Mouse (Mus musculus) monocyte, adult 5-6 weeks (primary cell): ENCODE data around the gene Eif4g3. TPM values are rescaled to one million over a fixed set of nuclear protein-coding genes. Genes with fewer than 3 reads are reported as not detected.

Experiments used
- ATAC-seq: fragments of 153-309, 156-312 bp; replicated peaks from 2 replicates; pipeline ENCODE4 v1.8.0; 2017; ENCODE audit warnings: mild to moderate bottlenecking; ENCODE audit not compliant: low TSS enrichment, insufficient number of reproducible peaks, severe bottlenecking, poor library complexity, low FRiP score
- total RNA-seq: library from RNA; stranded (forward); fragments of 200-1000, 200-491, 200-594 nt; gene quantifications from 3 replicates; pipeline ENCODE4 v1.2.3, GENCODE M21; 2017

The Eif4g3 gene
- total RNA-seq, 1 experiment from 2014 or later: 94.4 TPM

DNA sequence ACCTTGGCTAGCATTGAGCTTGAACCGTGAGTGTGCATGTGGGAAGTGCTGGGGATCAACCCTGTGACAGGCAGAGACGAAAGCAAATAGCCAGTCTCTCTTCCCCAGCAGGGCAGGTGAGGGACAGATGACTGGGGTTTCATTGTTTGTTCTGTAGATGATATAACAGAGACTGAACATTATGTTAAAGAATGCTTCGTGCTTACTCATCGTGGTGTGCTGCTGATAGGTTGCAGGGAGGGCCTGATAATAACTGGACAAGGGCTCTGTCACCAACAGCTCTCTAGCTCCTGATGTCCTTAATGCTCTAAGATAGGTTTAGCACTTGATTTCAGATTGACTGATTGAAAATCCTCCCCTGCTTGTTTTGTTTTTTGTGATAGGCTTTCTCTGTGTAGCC, 23.1 kb downstream of the Eif4g3 start:
- no peak for ATAC-seq

DNA sequence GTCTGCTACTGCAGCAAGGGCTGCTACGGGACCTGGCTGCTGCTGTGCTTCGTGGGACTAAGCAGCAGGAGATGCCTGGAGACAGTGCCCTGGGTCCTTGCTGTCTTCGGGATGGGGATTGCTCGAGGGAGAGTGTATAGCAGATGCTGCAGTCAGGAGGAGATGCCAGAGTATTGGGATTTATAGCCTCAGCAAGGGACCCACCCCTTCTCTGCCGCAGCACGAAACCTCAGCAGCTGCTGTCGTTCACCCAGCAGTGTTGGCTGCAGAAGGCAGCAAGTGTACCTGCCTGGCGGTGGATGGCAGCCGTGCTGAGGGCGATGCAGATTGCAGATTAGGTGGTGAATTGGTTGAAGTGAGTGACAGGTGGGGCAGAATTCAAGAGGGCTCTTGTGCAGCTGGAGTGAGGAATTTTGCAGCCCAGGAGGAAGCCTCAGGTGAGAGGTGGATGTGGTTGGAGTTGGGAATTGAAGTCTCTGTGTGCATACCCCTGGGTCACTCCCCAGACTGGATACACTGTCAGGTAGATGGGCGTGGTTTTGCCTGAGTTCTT, 24.3 kb downstream of the Eif4g3 start:
- no peak for ATAC-seq

DNA sequence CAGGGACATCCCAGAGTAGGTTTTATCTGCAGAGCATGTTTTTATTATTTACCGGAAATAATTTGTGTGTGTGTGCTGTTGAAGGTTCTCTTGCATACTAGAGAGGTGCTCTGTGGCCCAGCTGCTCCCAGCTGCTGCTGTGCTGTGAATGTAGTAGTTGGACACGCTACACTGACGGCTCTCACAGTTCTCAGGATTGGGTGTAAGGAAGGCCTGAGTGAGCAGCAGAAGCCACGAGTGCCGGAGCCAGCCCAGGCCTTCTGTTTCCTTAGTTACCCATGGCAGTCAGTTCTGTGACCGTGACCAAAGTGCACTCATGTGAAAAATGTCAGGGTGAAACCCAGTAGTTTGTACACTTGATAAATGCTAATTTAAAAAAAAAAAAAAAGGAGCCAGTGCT, 25.2 kb downstream of the Eif4g3 start:
- ATAC-seq: no peak

DNA sequence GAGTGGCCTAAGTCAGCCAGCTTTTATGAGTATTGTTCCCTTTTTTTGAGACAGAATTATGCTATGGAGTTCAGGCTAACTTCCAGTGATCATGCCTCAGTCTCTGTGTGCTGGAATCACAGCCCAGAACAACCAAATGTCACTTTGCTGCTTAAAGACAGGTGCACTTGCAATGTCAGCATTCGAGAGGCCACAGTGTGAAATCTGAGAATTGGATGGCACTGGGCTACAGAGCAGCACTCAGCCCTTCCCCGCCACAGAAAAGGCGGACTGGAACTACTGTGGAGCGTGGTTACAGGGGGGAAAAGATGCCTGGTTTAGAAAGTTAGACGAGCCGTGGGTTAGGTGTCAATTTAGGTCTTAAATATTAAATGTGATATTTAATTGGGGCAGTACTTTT, 27.4 kb downstream of the Eif4g3 start:
- ATAC-seq: no peak

DNA sequence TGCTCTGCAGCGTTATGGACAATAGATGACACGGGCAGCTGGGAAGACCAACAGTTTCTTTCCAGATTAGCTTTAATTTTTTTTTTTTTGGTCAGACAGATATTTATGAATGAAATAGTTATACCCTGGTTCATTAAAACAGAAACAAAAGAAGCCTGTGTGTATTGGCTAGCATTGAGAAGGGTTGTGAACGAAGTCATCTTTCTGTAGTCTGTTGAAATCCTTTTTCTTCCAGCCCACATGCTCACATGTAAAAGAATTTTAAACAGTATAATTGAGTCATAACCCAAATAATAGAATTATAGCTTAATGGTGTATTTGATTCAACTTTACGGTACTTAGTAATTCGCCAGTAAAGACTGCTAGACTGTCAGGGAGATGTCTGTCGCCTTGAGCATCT, 28.8 kb downstream of the Eif4g3 start:
- ATAC-seq: no peak

DNA sequence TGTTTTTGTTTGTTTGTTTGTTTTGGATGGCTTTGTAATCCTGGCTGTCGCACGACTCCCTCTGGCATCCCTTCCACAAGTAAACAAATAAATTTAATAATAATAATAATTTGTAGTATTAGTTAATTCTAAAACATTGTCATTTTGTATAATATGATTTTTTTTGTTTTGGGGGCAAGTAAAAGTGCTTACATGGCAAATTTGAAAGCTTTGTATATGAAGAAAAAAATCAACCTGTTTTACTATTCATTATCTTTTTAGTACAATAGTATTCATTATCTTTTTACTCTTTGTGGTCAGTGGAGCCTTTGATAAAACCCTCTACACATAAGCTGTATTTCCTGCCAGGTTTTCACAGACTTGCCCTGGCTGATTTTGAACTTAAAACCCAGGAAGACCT, 29.9 kb downstream of the Eif4g3 start:
- ATAC-seq: no peak

DNA sequence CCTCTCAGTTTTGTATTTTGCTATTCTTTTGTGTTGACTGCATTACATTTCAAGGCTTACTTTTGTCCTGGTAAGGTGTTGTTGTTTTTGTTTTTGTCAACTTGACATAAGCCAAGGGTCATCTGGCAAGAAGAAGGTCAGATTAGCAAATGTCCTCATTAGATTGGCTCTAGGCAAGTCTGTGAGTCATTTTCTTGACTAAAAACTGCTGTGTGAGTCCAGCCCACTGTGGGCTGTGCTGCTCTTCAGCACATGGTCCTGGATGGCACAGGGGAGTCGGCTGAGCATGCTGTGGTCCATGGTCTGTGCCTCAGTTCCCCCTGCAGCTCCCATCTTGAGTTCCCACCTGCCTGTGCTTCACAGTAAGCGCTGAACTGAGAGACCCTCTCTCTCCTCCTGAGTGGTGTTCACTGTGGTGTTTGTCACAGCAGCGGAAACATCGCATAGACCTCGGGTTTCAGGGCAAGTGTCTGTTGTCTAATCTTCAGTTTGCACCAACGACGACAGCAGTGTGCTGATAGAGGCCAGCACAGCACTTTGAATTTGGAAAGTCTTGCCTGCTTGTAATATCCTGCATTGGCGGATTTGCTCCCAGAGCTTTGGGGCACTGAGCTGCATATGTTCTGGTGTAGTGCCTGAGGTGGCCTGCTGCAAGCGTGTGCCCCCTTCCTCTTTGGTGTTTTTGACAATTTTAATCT, 30.7 kb downstream of the Eif4g3 start:
- ATAC-seq: no peak

DNA sequence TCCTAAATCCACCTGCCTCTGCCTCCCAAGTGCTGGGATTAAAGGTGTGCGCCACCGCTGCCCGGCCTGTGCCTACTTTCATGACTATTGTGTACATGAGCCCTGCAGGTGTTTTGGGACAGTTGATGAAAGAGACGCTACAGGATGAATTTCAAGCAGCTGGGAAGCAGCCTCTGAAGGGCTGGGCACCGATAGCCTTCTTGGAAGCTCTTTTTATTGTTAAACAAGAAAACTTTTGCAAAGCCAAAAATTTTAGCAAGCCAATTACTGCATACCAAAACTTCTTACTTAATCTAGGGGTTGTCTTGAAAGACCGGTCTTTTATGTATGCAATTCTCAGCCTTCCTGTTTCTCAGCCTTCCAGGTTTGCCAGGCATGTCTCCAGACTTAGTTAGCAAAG, 36.3 kb downstream of the Eif4g3 start:
- no peak for ATAC-seq

DNA sequence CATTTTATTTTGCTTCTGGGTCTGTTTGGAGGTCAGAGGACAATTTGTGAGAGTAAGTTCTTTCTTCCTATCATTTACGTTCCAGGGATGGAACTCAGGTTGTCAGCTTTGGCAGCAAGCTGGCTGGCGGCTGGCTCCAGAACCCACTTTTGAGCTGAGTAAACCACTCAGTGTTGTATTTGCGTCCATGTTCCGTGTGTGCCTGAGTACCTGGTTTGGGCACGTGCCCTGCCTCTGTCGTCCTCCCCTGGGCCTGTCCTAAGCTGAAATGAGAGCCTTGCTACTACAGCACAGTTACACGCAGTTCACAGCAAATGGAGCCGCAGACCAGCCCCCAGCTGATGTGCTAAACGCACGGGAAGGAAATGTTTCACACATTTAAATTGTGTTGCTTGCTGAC, 39.0 kb downstream of the Eif4g3 start:
- ATAC-seq: no peak

DNA sequence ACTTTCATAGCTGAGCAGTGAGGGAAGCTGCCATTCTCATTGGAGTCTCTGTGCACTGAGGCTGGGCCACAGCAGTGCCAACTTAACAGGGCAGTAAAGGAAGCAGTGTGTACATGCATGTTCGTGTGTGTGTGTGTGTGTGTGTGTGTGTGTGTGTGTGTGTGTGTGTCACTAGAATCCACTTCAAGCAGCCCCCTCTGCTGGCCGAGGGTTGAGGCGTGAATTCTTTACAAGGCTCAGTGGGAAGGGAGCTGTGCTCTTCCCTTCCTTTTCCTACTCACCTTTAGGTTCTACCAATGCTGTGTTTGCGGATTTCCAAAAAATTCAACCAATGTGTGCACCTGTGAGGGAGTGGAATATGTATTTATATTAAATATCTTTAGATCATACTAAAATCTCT, 41.0 kb downstream of the Eif4g3 start:
- peak; percentile 9; the same call in 1 of the 2 replicates for ATAC-seq

DNA sequence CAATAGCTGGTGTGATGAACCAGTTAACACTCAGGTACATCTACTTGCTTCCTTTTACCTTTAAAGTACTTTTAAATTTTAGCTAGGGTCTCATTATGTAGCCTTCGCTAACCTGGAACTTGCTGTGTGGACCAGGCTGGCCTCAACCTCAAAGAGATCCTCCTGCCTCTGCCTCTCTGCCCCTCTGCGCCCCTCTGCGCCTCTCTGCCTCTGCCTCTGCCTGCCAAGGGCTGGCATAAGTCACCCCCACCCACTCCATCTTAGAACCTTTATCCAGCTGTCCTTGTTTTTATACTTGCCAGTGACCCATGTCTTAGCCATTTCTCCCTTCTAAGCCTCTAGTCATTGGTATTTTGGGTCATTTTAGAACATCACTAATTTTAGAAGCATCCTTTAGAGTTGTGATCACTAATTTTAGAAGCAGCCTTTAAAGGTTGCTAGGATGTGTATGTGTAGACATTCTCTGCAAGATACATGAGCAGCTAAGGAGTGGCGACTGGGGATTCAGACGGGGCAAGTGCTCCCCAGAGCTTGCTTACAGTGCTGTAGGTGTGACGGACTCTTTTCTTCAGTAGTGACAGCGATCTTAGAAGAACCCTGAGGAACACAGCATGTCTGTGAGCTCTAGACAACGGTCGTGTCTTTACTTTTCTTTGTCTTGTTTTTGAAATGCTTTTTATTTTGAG, 42.8 kb downstream of the Eif4g3 start:
- no peak for ATAC-seq

DNA sequence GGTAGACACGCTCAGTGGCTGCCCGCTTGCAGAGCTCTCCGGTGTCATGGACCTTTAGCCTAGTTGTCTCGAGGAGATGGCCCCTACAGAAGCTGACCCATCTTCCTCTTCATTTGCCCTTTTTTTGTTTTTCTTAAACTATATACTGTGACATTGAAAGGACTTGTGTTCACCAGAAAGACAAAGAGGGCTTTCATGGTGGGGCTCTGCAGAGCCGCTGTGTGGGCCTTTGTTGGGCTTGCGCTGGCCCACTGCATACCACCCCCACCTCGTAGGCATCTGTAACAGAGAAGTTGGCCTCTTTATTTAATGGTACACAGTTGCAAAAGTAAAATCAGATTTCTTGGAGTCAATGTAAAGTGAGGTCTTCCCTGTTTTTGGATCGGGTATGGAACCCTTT, 44.3 kb downstream of the Eif4g3 start:
- no peak for ATAC-seq

DNA sequence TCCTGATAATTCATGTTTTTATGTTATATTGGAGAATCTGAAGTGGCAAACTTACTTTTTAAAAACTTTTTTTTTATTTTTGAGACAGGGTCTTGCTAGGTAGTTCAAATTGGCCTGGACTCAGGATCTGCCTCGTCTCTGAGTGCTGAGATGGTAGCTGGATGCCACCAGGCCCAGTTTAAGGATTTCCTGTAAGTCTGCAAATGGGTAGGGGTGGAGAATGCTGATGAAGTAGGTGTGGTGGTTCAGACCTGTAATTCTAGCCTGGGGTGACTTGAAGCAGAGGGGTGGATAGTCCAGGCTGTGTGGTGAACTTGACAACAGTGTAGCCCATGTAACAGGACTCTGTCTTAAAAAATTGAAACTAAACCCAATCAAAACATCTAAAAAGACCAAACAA, 45.1 kb downstream of the Eif4g3 start:
- no peak for ATAC-seq

DNA sequence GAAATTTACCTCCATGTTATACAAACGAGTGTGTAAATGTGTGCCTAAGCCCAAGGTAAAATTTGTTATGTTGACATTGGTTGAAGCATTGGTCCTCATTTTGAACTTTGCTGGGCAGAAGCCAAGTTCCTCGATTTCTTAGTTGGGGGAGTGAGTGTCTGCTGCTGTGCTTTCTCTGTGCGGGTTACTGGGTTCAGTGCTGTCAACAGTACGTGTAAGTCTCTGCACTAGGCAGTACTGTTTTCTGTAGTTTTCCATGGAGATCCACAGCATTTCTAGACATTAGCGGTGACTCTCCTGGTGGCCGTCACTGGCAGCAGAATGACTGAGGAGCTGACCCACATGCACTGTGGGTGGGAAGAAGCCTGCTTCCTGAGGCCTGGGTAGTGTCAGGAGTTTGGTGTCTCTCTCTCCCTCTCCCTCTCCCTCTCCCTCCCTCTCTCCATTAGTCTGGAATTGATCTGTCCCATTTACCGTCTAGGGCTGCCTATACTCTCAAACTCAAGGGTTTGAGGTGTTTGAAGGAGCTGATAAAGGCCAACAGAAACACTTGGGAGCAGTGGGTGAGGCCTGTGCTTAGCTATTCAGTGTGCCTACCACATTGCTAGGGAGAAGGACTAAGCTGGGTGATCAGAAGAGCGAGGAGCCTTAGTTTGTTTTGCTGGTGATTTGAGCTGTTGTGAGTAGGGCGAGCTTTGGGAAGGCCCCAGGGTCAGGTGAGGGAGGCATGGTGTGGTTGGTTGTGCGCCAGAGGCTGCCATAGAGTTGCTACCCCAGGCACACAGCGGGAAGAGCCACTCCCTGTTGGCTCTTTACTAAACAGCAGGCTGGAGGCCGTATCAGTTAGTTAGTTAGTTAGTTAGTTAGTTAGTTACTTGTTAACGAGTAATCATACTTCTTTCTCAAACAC, 45.8 kb downstream of the Eif4g3 start:
- no peak for ATAC-seq

DNA sequence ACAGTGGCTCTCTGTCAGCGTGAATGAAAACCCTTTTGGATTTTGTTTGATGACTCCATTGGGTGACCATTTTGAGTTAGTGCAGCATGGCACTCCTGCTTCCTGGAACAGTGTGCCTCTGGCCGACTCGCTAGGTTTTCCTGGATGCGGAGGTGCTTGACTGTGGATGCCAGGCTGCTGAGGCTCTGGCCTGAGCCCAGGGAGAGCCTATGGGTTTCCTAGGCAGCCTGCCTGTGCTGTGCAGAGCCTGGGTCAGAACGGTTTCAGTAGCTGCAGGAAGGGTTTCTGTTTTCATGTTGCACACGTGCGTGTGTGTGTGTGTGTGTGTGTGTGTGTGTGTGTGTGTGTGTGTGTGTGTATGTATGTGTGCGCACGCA, 46.4 kb downstream of the Eif4g3 start:
- no peak for ATAC-seq

DNA sequence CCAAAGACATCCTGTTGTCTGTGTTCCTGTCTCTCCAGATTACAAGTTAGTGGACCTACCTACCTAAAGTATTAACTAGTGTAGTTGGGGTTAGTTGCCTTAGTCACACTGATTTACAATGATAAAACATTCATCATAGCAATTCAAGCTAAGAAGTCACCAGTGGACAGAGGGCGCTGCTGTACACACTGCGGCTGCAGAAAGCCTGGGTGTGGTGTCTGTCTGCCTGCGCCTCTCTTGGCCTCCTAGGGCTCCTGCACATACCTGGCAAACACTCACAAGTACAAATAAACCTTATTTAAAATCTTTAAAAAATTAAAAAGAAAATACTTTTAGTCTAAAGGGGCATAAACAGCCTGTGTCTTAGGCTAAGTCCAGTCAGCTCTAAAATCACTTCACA, 47.8 kb downstream of the Eif4g3 start:
- ATAC-seq: no peak

DNA sequence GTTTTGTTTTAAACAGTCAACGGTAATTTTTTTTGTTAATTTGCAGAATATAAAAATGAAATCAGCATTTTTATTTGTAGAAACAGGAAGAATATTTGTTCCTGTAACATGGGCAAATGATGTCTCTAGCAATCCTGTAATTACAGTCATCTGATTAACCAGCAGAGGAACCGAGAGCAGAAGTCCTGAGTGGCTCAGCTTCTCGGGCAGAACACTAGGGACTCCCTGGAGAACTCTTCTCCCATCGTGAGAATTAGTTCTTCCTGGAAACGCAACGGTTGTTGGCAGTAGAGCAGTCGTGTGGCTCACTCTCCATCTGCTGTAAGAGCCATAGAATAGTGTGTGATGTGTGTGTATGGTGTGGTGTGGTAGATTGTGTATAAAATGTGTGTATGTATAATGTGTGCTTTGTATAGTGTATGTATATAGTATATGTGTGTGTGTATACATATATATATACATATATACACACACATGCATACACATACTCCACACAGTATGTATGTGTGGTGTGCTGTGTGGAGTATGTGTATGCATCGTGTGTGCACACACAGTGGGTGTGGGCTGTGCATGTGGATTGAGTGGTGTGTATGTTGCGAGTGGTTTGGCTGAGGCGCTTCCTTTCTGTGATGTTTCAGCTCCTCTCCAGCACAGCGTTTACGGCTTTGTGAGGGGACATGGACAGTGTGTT, 48.9 kb downstream of the Eif4g3 start:
- 0 out of 2 replicates have a peak, but pooled peaks have one; percentile 35 for ATAC-seq

DNA sequence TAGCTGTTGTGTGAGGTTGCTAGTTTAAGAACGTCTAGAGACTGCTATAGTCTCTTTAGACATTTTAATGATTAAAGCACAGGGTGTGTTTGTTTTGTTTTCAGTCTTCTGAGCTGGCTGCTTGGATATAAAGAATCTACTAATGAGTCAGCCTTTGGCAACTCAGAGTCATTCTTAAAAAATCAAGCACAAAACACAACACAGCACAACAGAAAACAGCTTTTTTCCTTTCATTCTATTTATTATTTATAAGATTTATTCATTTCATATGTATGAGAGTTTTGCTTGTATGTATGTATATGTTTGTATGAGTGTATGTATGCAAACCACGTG, 49.4 kb downstream of the Eif4g3 start:
- no peak for ATAC-seq

DNA sequence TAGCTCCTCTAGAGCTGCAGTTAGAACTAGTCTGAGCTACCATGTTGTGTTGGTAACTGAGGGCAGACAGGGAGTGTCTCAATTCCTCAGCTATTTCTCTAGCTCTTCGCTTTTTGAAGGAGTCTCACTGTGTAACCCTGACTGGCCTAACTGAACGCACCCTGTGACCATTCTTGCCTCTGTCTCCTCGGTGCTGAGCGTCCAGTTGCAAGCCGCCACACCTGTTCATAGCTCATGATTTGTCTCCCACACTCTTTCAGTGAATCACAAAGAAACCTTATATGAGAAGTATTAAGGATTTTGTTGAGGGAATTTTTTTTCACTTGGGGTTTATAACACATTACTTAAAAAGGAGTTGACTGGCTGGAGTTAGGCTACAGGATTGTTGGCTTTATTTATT, 49.8 kb downstream of the Eif4g3 start:
- no peak for ATAC-seq
